Mouse (Mus musculus): ENCODE measurements around the gene 2510009E07Rik.

DNA sequence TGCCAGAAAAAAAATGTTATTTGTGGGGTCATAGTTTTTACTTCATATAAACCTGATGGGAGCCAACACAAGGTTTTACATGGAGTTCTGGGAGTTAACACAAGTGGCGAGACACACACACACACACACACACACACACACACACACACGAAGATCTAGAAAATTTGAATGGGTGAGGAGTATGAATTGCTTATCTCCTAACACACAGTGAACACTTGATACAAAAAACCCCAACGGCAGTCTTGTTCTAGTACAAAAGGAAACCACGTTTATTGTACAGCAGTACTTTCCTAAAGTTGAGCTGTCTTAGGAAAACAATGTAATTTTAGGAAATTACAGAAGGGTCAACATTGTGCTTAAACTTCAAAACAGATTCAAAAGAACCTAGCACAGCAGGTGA is 45.7 kb downstream of the 2510009E07Rik start:
- TF ChIP-seq CTCF (IDR thresholded peaks at IDR 0.05; ENCODE audit: insufficient read depth, low read depth, low read length) (no peak), POLR2A (IDR thresholded peaks at IDR 0.05; ENCODE audit: insufficient read depth, low read depth, low read length) (no peak)
